Mouse (Mus musculus): ENCODE results near the gene Ywhaq. TPM values are rescaled to one million over a fixed set of nuclear protein-coding genes. Genes with fewer than 3 reads are reported as not detected.

The Ywhaq gene
- total and polyA plus RNA-seq, 3 experiments, result 217 to 392 (median 234) TPM

- TF ChIP-seq RCOR1 (conservative IDR thresholded peaks at IDR 0.05; ENCODE audit: low read depth, low read length), result peak; percentile 7; the same call in 1 of the 2 replicates
- TF ChIP-seq BHLHE40 (IDR thresholded peaks at IDR 0.05; ENCODE audit: low read depth, low read length), result no peak
- TF ChIP-seq NRF1 (IDR thresholded peaks at IDR 0.05; ENCODE audit: low read depth, low read length), result no peak
- TF ChIP-seq CHD1 (IDR thresholded peaks at IDR 0.05; ENCODE audit: low read depth, low read length), result no peak
- TF ChIP-seq MAFK (IDR thresholded peaks at IDR 0.05; ENCODE audit: insufficient replicate concordance, low read length), result no peak
- TF ChIP-seq SMC3 (IDR thresholded peaks at IDR 0.05; ENCODE audit: low read depth, low read length), result no peak
- TF ChIP-seq ETS1 (conservative IDR thresholded peaks at IDR 0.05; ENCODE audit: low read depth, low read length), result no peak
- no peak for TF ChIP-seq POLR2AphosphoS2 (IDR thresholded peaks at IDR 0.05; ENCODE audit: low read depth, low read length)
- no peak for TF ChIP-seq GABPA (IDR thresholded peaks at IDR 0.05; ENCODE audit: insufficient replicate concordance, low read depth, low read length)
- no peak for TF ChIP-seq CTCF (conservative IDR thresholded peaks at IDR 0.05 in 1 of 2, IDR thresholded peaks at IDR 0.05 in 1 of 2; ENCODE audit: low read depth in 2 of 2, low read length in 2 of 2)
- TF ChIP-seq ZNF384 (IDR thresholded peaks at IDR 0.05; ENCODE audit: low read depth, low read length), result peak; percentile 73
- no peak for TF ChIP-seq MYC (IDR thresholded peaks at IDR 0.05; ENCODE audit: low read depth, low read length)
- TF ChIP-seq MAZ (IDR thresholded peaks at IDR 0.05; ENCODE audit: low read depth, low read length), result no peak; the same call in 1 of the 2 replicates
- no peak; the same call in 1 of the 2 replicates for TF ChIP-seq ZMIZ1 (IDR thresholded peaks at IDR 0.05; ENCODE audit: low read depth, low read length)
- TF ChIP-seq NELFE (IDR thresholded peaks at IDR 0.05; ENCODE audit: low read depth, low read length), result no peak
- no peak; the same call in 1 of the 2 replicates for TF ChIP-seq MXI1 (IDR thresholded peaks at IDR 0.05; ENCODE audit: low read depth, low read length)
Measured at GRCm38 (mm10) chr12:21373820-21374475, 43.5 kb downstream of the Ywhaq start (continued).

DNA sequence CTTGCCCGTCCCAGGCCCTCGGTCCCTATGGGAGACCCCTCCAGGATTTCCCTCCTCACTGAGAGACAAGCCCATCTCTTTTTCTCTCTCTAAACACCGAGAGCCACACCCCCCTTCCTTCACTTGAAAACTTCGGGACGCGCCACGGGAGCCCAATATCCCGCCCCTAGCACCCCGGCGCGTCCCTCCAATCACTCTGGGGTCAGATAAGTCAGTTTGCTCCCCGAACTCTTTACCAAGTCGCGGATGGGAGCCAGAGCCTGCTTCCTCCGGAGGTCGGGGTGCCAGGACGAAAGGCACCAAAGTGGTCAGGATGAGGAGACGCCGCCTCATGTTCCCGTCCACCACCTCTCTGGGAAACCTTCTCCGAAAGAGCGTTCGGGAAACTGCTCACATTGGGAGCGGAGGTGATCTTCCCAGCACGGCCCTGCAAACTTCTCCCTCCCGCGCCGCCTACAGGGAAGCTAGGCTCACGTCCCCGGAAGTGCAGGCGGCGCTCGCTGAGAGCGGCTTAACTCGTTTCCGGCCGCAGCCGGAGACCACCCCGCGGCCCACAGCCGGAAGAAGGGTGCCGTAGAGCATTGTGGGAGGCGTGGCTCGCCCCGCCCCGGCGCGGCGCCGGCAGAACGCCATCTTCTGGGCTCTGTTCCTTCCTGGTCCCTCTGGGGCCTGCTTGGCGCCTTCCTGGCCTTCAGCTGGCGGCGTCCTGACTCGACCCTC is 44.2 kb downstream of the Ywhaq start, which contains the start of gene Adam17:
Adam17 (minus strand) TSS at position 533 of the 720 bp plus-strand sequence.
- H3K9me3 ChIP-seq (replicated peaks; ENCODE audit: low read length), result no peaks in the 10 kb centered on the region
- H3K27me3 ChIP-seq (replicated peaks), result no peaks in the 10 kb centered on the region
- H3K27ac ChIP-seq (ENCODE audit: insufficient read depth, low read depth), result peak within 1 kb of the TSS; percentile 64
- dilution Hi-C loops (cut with MboI; ENCODE audit: extremely low pct_ligation_motif_present, extremely low pct_unique_long_range_greater_than_20kb, low sequenced_read_pairs) (no loop called here), in situ Hi-C loops (cut with MboI; ENCODE audit: low pct_ligation_motif_present, low pct_unique_long_range_greater_than_20kb, low sequenced_read_pairs) (loop anchor here (5.0 kb wide), 1 partner anchor 36 kb away; no protein-coding TSS in a partner anchor)
- DNase-seq (ENCODE audit: extremely low read depth), result peak; percentile 91
- peaks cover 5 to 47% of the 10 kb centered on the region in 2 experiments; a peak in 2 of 4 replicates for H3K4me1 ChIP-seq (ENCODE audit: control insufficient read depth in 1 of 2, insufficient read depth in 2 of 2)
- H3K9ac ChIP-seq (ENCODE audit: insufficient read depth, low read depth), result peak within 1 kb of the TSS; percentile 98
- peak within 1 kb of the TSS; percentile 74 to 96 (median 84) for H3K4me3 ChIP-seq (replicated peaks in 1 of 3; ENCODE audit: low read depth in 2 of 3, low read length in 2 of 3, poor library complexity in 1 of 3)
- H3K36me3 ChIP-seq (replicated peaks in 1 of 2; ENCODE audit: control insufficient read depth in 1 of 2, insufficient read depth in 1 of 2, low read length in 1 of 2), result no peaks in the 10 kb centered on the region
- H3K4me2 ChIP-seq (ENCODE audit: insufficient read depth, low read depth, poor library complexity, severe bottlenecking), result peak within 1 kb of the TSS; percentile 97
- H3K79me2 ChIP-seq (replicated peaks; ENCODE audit: control insufficient read depth, extremely low read depth, insufficient read depth, poor library complexity, severe bottlenecking), result peaks cover 45% of the 10 kb centered on the region
- no peak for TF ChIP-seq ZKSCAN1 (IDR thresholded peaks at IDR 0.05; ENCODE audit: borderline replicate concordance, low read depth, low read length)
- TF ChIP-seq ETS1 (conservative IDR thresholded peaks at IDR 0.05; ENCODE audit: low read depth, low read length), result no peak; the same call in 1 of the 2 replicates
- no peak for TF ChIP-seq USF2 (conservative IDR thresholded peaks at IDR 0.05; ENCODE audit: low read depth, low read length)
- no peak for TF ChIP-seq CHD2 (IDR thresholded peaks at IDR 0.05; ENCODE audit: low read length)
- TF ChIP-seq HCFC1 (IDR thresholded peaks at IDR 0.05; ENCODE audit: low read depth, low read length), result peak; percentile 95
- no peak; the same call in 1 of the 2 replicates for TF ChIP-seq RAD21 (IDR thresholded peaks at IDR 0.05; ENCODE audit: low read depth, low read length)
- TF ChIP-seq POLR2A (IDR thresholded peaks at IDR 0.05; ENCODE audit: low read depth, low read length), result peak; percentile 91
- TF ChIP-seq MAX (IDR thresholded peaks at IDR 0.05; ENCODE audit: low read length), result peak; percentile 10; the same call in 1 of the 2 replicates
- TF ChIP-seq ELF1 (IDR thresholded peaks at IDR 0.05; ENCODE audit: low read depth, low read length), result peak; percentile 99
- no peak for TF ChIP-seq MAFK (IDR thresholded peaks at IDR 0.05; ENCODE audit: insufficient replicate concordance, low read length)
- TF ChIP-seq SIN3A (IDR thresholded peaks at IDR 0.05; ENCODE audit: low read length), result peak; percentile 89
- TF ChIP-seq ZMIZ1 (IDR thresholded peaks at IDR 0.05; ENCODE audit: low read depth, low read length), result peak; percentile 58
- TF ChIP-seq UBTF (IDR thresholded peaks at IDR 0.05; ENCODE audit: low read depth, low read length), result peak; percentile 37; the same call in 1 of the 2 replicates
- TF ChIP-seq CHD1 (IDR thresholded peaks at IDR 0.05; ENCODE audit: low read depth, low read length), result no peak
- TF ChIP-seq GABPA (IDR thresholded peaks at IDR 0.05; ENCODE audit: insufficient replicate concordance, low read depth, low read length), result peak; percentile 9; the same call in 1 of the 2 replicates
- peak; percentile 88 for TF ChIP-seq TCF12 (IDR thresholded peaks at IDR 0.05; ENCODE audit: low read depth, low read length)
- TF ChIP-seq MEF2A (IDR thresholded peaks at IDR 0.05; ENCODE audit: borderline replicate concordance, low read depth, low read length), result peak; percentile 54; the same call in 1 of the 2 replicates
- TF ChIP-seq CTCF (conservative IDR thresholded peaks at IDR 0.05 in 1 of 2, IDR thresholded peaks at IDR 0.05 in 1 of 2; ENCODE audit: low read depth in 2 of 2, low read length in 2 of 2), result peak in 1 of 2 experiments; percentile 67; a peak in 2 of 4 replicates
- peak; percentile 82; the same call in 1 of the 2 replicates for TF ChIP-seq NELFE (IDR thresholded peaks at IDR 0.05; ENCODE audit: low read depth, low read length)
- TF ChIP-seq TBP (conservative IDR thresholded peaks at IDR 0.05; ENCODE audit: low read depth, low read length), result 0 out of 2 replicates have a peak, but pooled peaks have one; percentile 32
- no peak for TF ChIP-seq JUND (conservative IDR thresholded peaks at IDR 0.05; ENCODE audit: low read depth, low read length)
- no peak for TF ChIP-seq PAX5 (IDR thresholded peaks at IDR 0.05; ENCODE audit: low read length)
- no peak for TF ChIP-seq ZNF384 (IDR thresholded peaks at IDR 0.05; ENCODE audit: low read depth, low read length)
- TF ChIP-seq E2F4 (IDR thresholded peaks at IDR 0.05; ENCODE audit: insufficient replicate concordance, low read depth, low read length), result no peak
- TF ChIP-seq POLR2AphosphoS2 (IDR thresholded peaks at IDR 0.05; ENCODE audit: low read depth, low read length), result peak; percentile 63; the same call in 1 of the 2 replicates
- no peak for TF ChIP-seq BHLHE40 (IDR thresholded peaks at IDR 0.05; ENCODE audit: low read depth, low read length)
